13 mouse cellular contexts compared by ENCODE assay signal in genomic region chr7:27235726-27236125, GRCm38 (mm10).
"Had no signal": no experiment of that assay in that cellular context is flagged by ENCODE, and none has a peak within 500 bp of the region (broad histone marks: within the 10 kb centered on the region; RNA-seq: fewer than 3 reads in every experiment).

No protein-coding gene starts in this region.

- H3K4me3 ChIP-seq: limb, embryonic 12.5 days; midbrain, embryonic 13.5 days had no signal

- H3K9me3 ChIP-seq: limb, embryonic 12.5 days; midbrain, embryonic 13.5 days had no signal

- H3K27ac ChIP-seq: limb, embryonic 12.5 days; liver, embryonic 14.5 days; macrophage; midbrain, embryonic 13.5 days had no signal

- H3K9ac ChIP-seq: limb, embryonic 12.5 days; liver, embryonic 14.5 days; midbrain, embryonic 13.5 days had no signal

- ATAC-seq: midbrain, embryonic 13.5 days had no signal

- H3K27me3 ChIP-seq: limb, embryonic 12.5 days; midbrain, embryonic 13.5 days had no signal

- H3K4me2 ChIP-seq: limb, embryonic 12.5 days; midbrain, embryonic 13.5 days had no signal

- DNase-seq: kidney, adult 8-10 months; kidney, postnatal 25 days; layer of hippocampus, postnatal 36 days; liver; lung, adult 2 months; lung, postnatal 10 days; right cerebral cortex, postnatal 25 days; thymus, adult 2 months; thymus, postnatal 25 days had no signal
